Mouse (Mus musculus): ENCODE data around the gene Cd70.

Cd70 gene

GRCm38 (mm10) chr17:57148994-57149803 is at the start of gene Cd70:
Gene Cd70, minus strand, starts transcription at chr17:57149777.
- no peak for DNase-seq (ENCODE audit: low spot score in 2 of 2)

- DNase-seq (ENCODE audit: low spot score in 2 of 2) = no peak
These were observed 48.7 kb upstream of the Cd70 start for GRCm38 (mm10) chr17:57198252-57198651.

GRCm38 (mm10) chr17:57195326-57196010 is 45.9 kb upstream of the Cd70 start:
- DNase-seq (ENCODE audit: low spot score in 2 of 2) = no peak

- DNase-seq (ENCODE audit: low spot score in 2 of 2) = no peak
These were observed 45.2 kb upstream of the Cd70 start for GRCm38 (mm10) chr17:57194771-57195170.

GRCm38 (mm10) chr17:57194041-57194507 is 44.5 kb upstream of the Cd70 start, which contains the start of gene Tnfsf14:
Gene Tnfsf14, minus strand, starts transcription at chr17:57194177.
- no peak for DNase-seq (ENCODE audit: low spot score in 2 of 2)

- no peak for DNase-seq (ENCODE audit: low spot score in 2 of 2)
These were observed 39.1 kb upstream of the Cd70 start for GRCm38 (mm10) chr17:57188510-57189192.

- DNase-seq (ENCODE audit: low spot score in 2 of 2) = no peak
These were observed 36.1 kb upstream of the Cd70 start for GRCm38 (mm10) chr17:57185641-57186040.

- DNase-seq (ENCODE audit: low spot score in 2 of 2) = no peak
These were observed 33.3 kb upstream of the Cd70 start for GRCm38 (mm10) chr17:57182871-57183270.

GRCm38 (mm10) chr17:57180363-57180762 is 30.8 kb upstream of the Cd70 start:
- no peak for DNase-seq (ENCODE audit: low spot score in 2 of 2)

- DNase-seq (ENCODE audit: low spot score in 2 of 2) = no peak
These were observed 23.8 kb upstream of the Cd70 start for GRCm38 (mm10) chr17:57173351-57173750.

- DNase-seq (ENCODE audit: low spot score in 2 of 2) = no peak
These were observed 22.8 kb upstream of the Cd70 start for GRCm38 (mm10) chr17:57172378-57172777.

GRCm38 (mm10) chr17:57170616-57171260 is 21.2 kb upstream of the Cd70 start:
- DNase-seq (ENCODE audit: low spot score in 2 of 2) = no peak

GRCm38 (mm10) chr17:57166800-57167791 is 17.5 kb upstream of the Cd70 start:
- DNase-seq (ENCODE audit: low spot score in 2 of 2) = peak; percentile 23 to 87

GRCm38 (mm10) chr17:57153787-57154186 is 4.2 kb upstream of the Cd70 start:
- DNase-seq (ENCODE audit: low spot score in 2 of 2) = no peak

- DNase-seq (ENCODE audit: low spot score in 2 of 2) = no peak
These were observed 3.4 kb upstream of the Cd70 start for GRCm38 (mm10) chr17:57153006-57153405.

- no peak for DNase-seq (ENCODE audit: low spot score in 2 of 2)
These were observed 1.2 kb downstream of the Cd70 start for GRCm38 (mm10) chr17:57148343-57148742.

GRCm38 (mm10) chr17:57145115-57145514 is 4.5 kb downstream of the Cd70 start:
- DNase-seq (ENCODE audit: low spot score in 2 of 2) = no peak

- DNase-seq (ENCODE audit: low spot score in 2 of 2) = no peak
These were observed 5.9 kb downstream of the Cd70 start for GRCm38 (mm10) chr17:57143704-57144103.

- DNase-seq (ENCODE audit: low spot score in 2 of 2) = no peak
These were observed 9.9 kb downstream of the Cd70 start for GRCm38 (mm10) chr17:57139708-57140107.

- no peak for DNase-seq (ENCODE audit: low spot score in 2 of 2)
These were observed 10.9 kb downstream of the Cd70 start for GRCm38 (mm10) chr17:57138676-57139075.

GRCm38 (mm10) chr17:57135635-57136034 is 13.9 kb downstream of the Cd70 start:
- no peak for DNase-seq (ENCODE audit: low spot score in 2 of 2)

Data from left cerebral cortex, adult 9 months (tissue).